Mouse (Mus musculus): Measurements from ENCODE around the gene Usp2. TPM values are rescaled to one million over a fixed set of nuclear protein-coding genes. Genes with fewer than 3 reads are reported as not detected.

Gene Usp2
- polyA plus RNA-seq, 1 experiment from 2014 or later = 13.3 TPM

DNA sequence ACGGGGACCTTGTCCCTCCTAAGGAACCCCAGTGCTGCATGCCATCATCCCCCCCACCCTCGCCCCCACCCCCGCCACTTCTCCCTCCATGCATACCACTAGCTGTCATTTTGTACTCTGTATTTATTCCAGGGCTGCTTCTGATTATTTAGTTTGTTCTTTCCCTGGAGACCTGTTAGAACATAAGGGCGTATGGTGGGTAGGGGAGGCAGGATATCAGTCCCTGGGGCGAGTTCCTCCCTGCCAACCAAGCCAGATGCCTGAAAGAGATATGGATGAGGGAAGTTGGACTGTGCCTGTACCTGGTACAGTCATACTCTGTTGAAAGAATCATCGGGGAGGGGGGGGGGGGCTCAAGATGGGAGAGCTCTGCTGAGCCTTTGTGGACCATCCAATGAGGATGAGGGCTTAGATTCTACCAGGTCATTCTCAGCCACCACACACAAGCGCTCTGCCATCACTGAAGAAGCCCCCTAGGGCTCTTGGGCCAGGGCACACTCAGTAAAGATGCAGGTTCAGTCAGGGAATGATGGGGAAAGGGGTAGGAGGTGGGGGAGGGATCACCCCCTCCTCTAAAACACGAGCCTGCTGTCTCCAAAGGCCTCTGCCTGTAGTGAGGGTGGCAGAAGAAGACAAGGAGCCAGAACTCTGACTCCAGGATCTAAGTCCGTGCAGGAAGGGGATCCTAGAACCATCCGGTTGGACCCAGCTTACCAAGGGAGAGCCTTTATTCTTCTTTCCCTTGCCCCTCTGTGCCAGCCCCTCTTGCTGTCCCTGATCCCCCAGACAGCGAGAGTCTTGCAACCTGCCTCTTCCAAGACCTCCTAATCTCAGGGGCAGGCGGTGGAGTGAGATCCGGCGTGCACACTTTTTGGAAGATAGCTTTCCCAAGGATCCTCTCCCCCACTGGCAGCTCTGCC, 19.0 kb upstream of the Usp2 start:
- H3K4me2 ChIP-seq = no peak overlapping the region
- H3K9me3 ChIP-seq (replicated peaks) = no peaks in the 10 kb centered on the region
- H3K36me3 ChIP-seq = no peaks in the 10 kb centered on the region
- H3K9ac ChIP-seq (replicated peaks) = no peak overlapping the region
- H3K4me3 ChIP-seq (replicated peaks) = no peak overlapping the region
- peaks cover 24% of the 10 kb centered on the region for H3K27me3 ChIP-seq (replicated peaks)
- 83% methylated on average over 14 of the region's 14 CpGs for WGBS
- H3K27ac ChIP-seq (replicated peaks) = no peak overlapping the region
- no peak for ATAC-seq (ENCODE audit: low FRiP score)
- peaks cover 17% of the 10 kb centered on the region for H3K4me1 ChIP-seq

DNA sequence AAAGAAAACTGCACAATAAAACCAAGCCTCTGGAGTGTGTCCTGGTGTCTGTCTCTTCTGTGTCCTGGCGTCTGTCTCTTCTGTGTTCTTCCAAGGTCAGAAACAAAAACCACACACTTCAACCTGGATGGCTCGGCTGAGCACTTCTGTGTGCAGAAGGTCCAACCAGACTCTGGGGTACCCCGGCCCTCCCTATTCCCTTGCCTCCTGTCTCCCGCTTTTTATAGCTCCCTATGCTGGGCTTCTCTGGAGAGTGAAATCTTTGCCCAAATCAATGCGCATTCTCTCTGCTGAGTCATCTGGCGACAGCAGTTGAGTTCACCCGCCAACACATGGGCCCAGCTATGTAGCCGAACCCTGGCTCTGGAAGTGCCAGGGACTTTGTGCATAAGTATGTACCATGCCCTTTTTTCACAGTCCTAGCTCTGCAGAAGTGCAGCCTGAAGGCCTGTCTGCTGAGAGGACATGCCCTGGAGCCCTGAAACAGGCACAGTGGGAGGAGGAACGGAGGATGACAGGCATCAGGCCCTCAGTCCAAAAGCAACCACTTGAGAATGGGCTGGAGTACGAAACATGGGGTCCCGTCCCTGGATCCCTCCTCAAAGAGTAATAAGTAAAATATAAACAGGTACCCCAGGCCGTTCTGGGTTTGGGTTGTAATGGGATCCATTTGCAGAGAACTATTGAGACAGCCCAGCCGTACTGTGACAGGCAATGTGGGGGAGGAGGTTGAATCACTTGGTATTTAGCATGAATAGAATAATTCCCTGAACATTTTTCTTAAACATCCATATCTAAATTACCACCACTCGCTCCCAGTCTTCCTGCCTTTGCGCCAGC, 18.1 kb upstream of the Usp2 start:
- Histone ChIP-seq H3K36me3 (no peaks in the 10 kb centered on the region), H3K4me1 (peaks cover 8% of the 10 kb centered on the region), H3K27ac (replicated peaks) (no peak overlapping the region), H3K27me3 (replicated peaks) (peaks cover 21% of the 10 kb centered on the region), H3K9ac (replicated peaks) (no peak overlapping the region), H3K4me2 (no peak overlapping the region), H3K9me3 (replicated peaks) (no peaks in the 10 kb centered on the region), H3K4me3 (replicated peaks) (no peak overlapping the region)
- no peak for ATAC-seq (ENCODE audit: low FRiP score)
- 79% methylated on average over 15 of the region's 15 CpGs for WGBS

DNA sequence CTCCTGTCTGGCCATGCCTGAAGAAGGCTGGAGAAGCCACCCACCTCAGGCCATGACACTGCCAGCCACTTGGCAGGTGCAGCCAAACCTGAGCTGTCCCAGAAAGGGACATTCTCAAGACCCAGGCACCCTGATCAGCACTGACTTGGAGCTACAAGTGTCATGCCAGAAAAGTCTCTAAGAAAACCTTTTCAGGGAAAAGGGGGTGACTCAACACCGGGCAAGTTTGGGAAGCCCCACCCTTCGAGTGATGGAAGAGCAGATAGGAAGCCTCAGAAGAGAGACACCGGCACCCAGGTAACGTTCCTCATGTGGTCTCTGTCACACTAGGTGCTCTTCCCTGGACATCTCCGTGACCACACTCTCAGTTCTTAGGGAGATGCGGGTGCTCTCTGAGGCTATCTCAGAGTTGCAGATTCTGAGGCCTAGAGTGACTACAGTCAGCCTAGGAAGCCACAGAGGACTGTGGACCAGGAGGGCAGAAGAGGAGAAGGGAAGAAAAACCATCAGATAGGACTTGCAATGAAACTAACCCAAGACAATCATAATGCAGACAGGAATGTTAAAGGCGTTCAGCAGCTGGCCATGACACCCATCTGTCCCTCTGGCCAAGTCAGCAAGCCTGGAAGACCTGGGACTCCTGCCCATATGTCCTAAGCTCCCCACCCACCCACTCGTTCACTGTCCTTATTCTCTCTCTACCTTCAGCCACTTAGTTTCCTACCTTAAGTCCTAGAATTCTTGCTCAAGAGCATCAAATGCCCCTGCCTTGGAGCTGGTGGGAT, 17.2 kb upstream of the Usp2 start:
- no peaks in the 10 kb centered on the region for H3K36me3 ChIP-seq
- no peaks in the 10 kb centered on the region for H3K4me1 ChIP-seq
- no peak overlapping the region for H3K4me3 ChIP-seq (replicated peaks)
- H3K27me3 ChIP-seq (replicated peaks) = peaks cover 13% of the 10 kb centered on the region
- no peak overlapping the region for H3K27ac ChIP-seq (replicated peaks)
- no peak for ATAC-seq (ENCODE audit: low FRiP score)
- H3K4me2 ChIP-seq = no peak overlapping the region
- WGBS = 90% methylated on average over 8 of the region's 8 CpGs
- H3K9me3 ChIP-seq (replicated peaks) = no peaks in the 10 kb centered on the region
- no peak overlapping the region for H3K9ac ChIP-seq (replicated peaks)

DNA sequence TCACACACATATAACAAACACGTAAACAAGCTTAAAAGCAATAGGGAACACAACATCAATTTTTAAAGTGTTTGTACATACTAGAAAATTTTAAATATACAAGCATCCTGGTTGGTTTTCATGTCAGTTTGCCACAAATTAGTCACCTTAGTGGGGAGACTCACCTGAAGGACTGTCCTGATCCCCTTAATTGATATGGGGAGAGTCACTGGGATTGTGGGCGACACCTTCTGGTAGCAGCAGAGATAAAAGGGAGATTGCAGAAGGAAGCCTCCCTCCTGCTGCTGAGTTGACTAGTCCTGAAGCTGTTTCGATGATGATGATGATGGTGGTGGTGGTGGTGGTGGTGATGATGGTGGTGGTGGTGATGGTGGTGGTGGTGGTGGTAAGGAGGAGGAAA, 14.0 kb upstream of the Usp2 start:
- no peaks in the 10 kb centered on the region for H3K9me3 ChIP-seq (replicated peaks)
- WGBS = 76% methylated on average over 3 of the region's 3 CpGs
- no peak overlapping the region for H3K4me3 ChIP-seq (replicated peaks)
- no peaks in the 10 kb centered on the region for H3K36me3 ChIP-seq
- no peaks in the 10 kb centered on the region for H3K27me3 ChIP-seq (replicated peaks)
- H3K4me2 ChIP-seq = no peak overlapping the region
- ATAC-seq (ENCODE audit: low FRiP score) = no peak
- no peak overlapping the region for H3K9ac ChIP-seq (replicated peaks)
- H3K27ac ChIP-seq (replicated peaks) = no peak overlapping the region
- H3K4me1 ChIP-seq = no peaks in the 10 kb centered on the region

DNA sequence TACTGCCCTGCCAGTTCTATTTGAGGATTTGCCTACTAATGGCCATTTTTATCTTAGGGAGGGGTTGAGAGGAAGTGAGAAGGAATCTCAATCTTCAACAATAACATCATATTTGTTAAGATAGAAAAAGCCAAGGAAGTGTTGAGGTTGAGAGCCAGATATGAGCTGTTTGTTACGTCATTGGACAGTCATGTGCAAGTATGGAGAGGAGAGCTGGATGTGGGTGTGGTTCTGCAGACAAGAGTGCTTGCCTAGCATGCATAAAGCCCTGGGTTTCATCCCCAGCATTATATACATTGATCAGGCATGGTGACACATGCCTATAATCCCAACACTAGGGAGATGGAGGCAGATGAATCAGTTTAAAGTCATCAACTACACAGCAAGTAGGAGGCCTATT, 12.9 kb upstream of the Usp2 start:
- Histone ChIP-seq H3K27me3 (replicated peaks) (no peaks in the 10 kb centered on the region), H3K9ac (replicated peaks) (no peak overlapping the region), H3K9me3 (replicated peaks) (no peaks in the 10 kb centered on the region), H3K36me3 (no peaks in the 10 kb centered on the region), H3K4me3 (replicated peaks) (no peak overlapping the region), H3K4me1 (no peaks in the 10 kb centered on the region), H3K4me2 (no peak overlapping the region), H3K27ac (replicated peaks) (no peak overlapping the region)
- no peak for ATAC-seq (ENCODE audit: low FRiP score)
- WGBS = 76% methylated on average over 1 of the region's 1 CpGs

DNA sequence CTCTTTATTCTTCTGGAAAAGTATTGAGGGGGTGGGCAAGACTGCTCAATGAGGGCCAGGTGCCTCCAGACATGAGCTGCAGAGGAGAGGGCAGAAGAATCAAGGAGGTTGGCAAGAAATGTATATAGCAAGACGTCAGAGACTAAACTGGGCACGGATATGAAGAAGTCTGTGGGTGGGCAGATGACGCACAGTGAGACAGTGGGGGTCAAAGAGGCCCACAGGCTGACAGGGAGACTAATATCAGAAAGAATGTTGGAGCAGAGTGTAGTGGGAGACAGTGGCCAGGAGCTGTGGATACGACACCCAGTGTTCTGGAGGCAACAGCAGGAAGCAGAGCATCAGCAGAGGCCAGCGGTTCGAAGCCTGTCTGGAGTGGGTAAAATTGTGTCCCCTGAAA, 8.2 kb upstream of the Usp2 start:
- H3K27me3 ChIP-seq (replicated peaks) = no peaks in the 10 kb centered on the region
- no peaks in the 10 kb centered on the region for H3K4me1 ChIP-seq
- H3K27ac ChIP-seq (replicated peaks) = no peak overlapping the region
- ATAC-seq (ENCODE audit: low FRiP score) = no peak
- H3K9me3 ChIP-seq (replicated peaks) = no peaks in the 10 kb centered on the region
- WGBS = 86% methylated on average over 6 of the region's 6 CpGs
- no peak overlapping the region for H3K9ac ChIP-seq (replicated peaks)
- H3K4me2 ChIP-seq = no peak overlapping the region
- no peaks in the 10 kb centered on the region for H3K36me3 ChIP-seq
- H3K4me3 ChIP-seq (replicated peaks) = no peak overlapping the region

DNA sequence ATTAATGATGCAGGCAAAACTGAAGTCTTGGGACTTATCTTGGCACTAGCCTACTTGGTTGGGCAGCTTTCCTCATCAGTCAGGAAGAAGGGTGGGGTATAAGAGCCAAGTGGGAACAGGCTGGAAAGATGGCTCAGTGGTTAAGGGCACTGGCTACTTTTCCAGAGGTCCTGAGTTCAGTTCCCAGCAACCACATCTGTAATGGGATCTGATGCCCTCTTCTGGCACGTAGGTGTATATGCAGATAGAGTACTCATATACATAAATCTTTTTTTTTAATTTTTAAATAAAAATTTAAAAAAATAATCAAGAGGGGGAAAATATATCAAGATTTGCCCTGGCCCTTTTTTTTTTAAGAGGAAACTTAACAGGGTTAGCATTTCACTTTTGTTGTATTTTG, 1.6 kb upstream of the Usp2 start:
- peaks cover 12% of the 10 kb centered on the region; the same call in 1 of the 2 replicates for H3K4me1 ChIP-seq
- no peak overlapping the region for H3K4me2 ChIP-seq
- H3K9me3 ChIP-seq (replicated peaks) = no peaks in the 10 kb centered on the region
- ATAC-seq (ENCODE audit: low FRiP score) = no peak
- H3K9ac ChIP-seq (replicated peaks) = no peak overlapping the region
- no peak overlapping the region for H3K4me3 ChIP-seq (replicated peaks)
- 32% methylated on average over 1 of the region's 1 CpGs for WGBS
- H3K36me3 ChIP-seq = no peaks in the 10 kb centered on the region
- no peak overlapping the region for H3K27ac ChIP-seq (replicated peaks)
- peaks cover 3% of the 10 kb centered on the region; the same call in 1 of the 2 replicates for H3K27me3 ChIP-seq (replicated peaks)

DNA sequence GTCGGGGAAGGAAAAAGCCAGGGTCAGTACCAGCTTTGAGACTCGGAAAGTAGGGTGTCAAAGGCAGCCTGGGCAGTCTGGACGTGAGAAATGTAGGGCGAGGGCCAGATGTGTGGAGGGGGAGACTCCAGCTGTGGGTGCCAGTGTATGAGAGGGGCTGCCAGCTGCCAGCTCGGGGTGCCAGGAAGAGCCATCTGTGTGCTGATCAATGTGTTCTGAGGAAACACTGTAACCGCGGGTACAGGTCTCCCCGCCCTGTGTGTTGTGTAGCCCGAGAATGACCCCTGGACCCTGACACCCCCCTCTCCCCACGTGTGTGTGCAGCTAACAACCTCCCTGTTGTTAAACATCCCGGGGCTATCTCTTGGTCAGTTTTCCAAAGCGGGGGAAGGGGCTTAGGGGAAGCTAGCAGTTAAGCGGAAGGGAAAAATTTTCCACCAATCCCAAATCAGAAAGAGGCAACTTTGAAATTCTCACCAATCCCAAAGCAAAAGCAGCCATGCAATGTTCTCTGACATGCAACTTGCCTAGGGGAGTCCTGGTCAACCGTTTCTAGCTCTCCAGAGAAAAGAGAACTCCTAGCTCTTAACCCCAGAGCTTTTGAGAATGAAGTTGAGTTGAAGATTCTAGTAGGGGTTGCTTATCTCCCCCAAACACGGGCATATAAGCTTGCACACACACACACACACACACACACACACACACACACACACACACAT, 579 bp downstream of the Usp2 start:
- Histone ChIP-seq H3K9me3 (replicated peaks) (no peaks in the 10 kb centered on the region), H3K4me1 (peaks cover 25% of the 10 kb centered on the region), H3K4me3 (replicated peaks) (peak overlapping the region; percentile 62), H3K36me3 (no peaks in the 10 kb centered on the region), H3K4me2 (peak overlapping the region; percentile 95), H3K9ac (replicated peaks) (peak overlapping the region; percentile 60), H3K27ac (replicated peaks) (peak overlapping the region; percentile 49), H3K27me3 (replicated peaks) (peaks cover 4% of the 10 kb centered on the region; the same call in 1 of the 2 replicates)
- WGBS = 8% methylated on average over 15 of the region's 15 CpGs
- ATAC-seq (ENCODE audit: low FRiP score) = peak; percentile 61

DNA sequence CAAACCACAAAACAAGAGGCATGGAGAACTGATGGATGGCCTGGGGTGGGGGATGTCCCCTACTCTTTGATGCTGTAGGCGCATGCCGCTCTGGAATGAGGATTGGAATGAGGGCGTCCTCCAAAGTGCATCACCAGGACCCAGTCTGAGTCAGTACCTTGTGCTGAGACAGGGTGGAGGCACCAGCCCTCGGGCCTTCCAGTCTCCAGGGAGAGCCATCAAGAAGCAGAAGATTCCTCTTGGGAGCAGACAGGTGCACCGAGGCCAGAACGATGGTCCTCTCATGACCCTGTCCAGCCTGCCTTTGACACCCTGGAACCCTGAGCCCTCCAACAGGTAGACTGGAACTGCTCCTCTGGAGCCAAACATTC, 1.1 kb downstream of the Usp2 start:
- Histone ChIP-seq H3K4me1 (peaks cover 28% of the 10 kb centered on the region), H3K4me3 (replicated peaks) (no peak overlapping the region), H3K4me2 (peak overlapping the region; percentile 95), H3K9ac (replicated peaks) (no peak overlapping the region), H3K9me3 (replicated peaks) (no peaks in the 10 kb centered on the region), H3K36me3 (no peaks in the 10 kb centered on the region), H3K27me3 (replicated peaks) (peaks cover 4% of the 10 kb centered on the region; the same call in 1 of the 2 replicates), H3K27ac (replicated peaks) (no peak overlapping the region)
- WGBS = 83% methylated on average over 6 of the region's 6 CpGs
- no peak for ATAC-seq (ENCODE audit: low FRiP score)

DNA sequence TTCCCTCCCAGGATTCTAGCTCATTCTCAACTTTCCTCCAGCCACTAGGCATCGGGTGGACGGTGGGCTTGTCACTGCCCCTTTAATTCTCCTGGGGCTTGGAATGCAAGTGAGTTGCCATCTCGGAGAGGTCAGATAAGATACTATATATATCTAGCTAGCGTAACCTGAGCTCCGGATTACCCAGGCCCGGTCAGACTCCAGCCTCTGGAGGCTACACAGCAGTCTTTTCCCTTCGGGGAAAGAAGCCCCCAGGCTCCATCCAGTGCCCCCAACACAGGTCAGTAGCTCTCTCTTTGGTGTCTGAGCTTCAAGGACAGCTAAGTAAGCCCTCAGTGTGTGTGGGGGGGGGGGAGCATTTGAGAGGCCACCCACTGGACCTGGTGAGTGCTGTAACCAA, 2.4 kb downstream of the Usp2 start:
- Histone ChIP-seq H3K4me3 (replicated peaks) (no peak overlapping the region), H3K27ac (replicated peaks) (no peak overlapping the region), H3K9ac (replicated peaks) (no peak overlapping the region), H3K4me2 (no peak overlapping the region), H3K4me1 (peaks cover 31% of the 10 kb centered on the region), H3K36me3 (no peaks in the 10 kb centered on the region), H3K9me3 (replicated peaks) (no peaks in the 10 kb centered on the region), H3K27me3 (replicated peaks) (peaks cover 4% of the 10 kb centered on the region; the same call in 1 of the 2 replicates)
- ATAC-seq (ENCODE audit: low FRiP score) = no peak
- WGBS = 49% methylated on average over 7 of the region's 7 CpGs
